Mouse (Mus musculus) liver, embryonic 14.5 days (tissue): ENCODE measurements at regions not wholly inside any gene's neighbourhood (a gene's known extent, or its start where the extent isn't known, plus 50 kb on each side); places are given as distances from the start of the nearest gene placed in this dataset.

Experiments
- ATAC-seq: fragments of 200-750 bp; cut with Nextera tagmentation; 2 replicates; pipeline ENCODE4 v1.8.0; 2017; ENCODE audit warnings: moderate number of reproducible peaks, mild to moderate bottlenecking, moderate library complexity; ENCODE audit not compliant: insufficient read depth
- DNase-seq, 3 experiments: peaks; one replicate each; pipeline ENCODE4 v3.0.0-alpha.2; 2012 to 2013; ENCODE audit warnings: low read depth in 3 of 3, low spot score in 3 of 3
- H3K27ac ChIP-seq: fragments of 300-500 bp; sonication (generic); 2 replicates; pipeline ENCODE4 v1.5.1; 2014; ENCODE audit warnings: moderate library complexity, mild to moderate bottlenecking, control low read depth, inconsistent platforms
- H3K27me3 ChIP-seq: fragments of 300-500 bp; sonication (generic); 2 replicates; pipeline ENCODE4 v1.6.1; 2014; ENCODE audit warnings: mild to moderate bottlenecking, low read length, moderate library complexity; ENCODE audit not compliant: control insufficient read depth, insufficient read depth
- H3K36me3 ChIP-seq: fragments of 300-500 bp; sonication (generic); replicated peaks from 2 replicates; pipeline ENCODE4 v1.6.1; 2014; ENCODE audit warnings: low read depth; ENCODE audit not compliant: control insufficient read depth, insufficient read depth
- H3K4me1 ChIP-seq, 2 experiments: fragments of 200-500 bp in 1 of 2; fragments of 300-500 bp in 1 of 2; sonication (generic) in 1 of 2; replicated peaks; 2 replicates each; pipeline ENCODE4 v1.6.1; 2012 to 2014; ENCODE audit warnings: antibody characterized with exemption in 1 of 2, inconsistent platforms in 1 of 2, low read length in 1 of 2; ENCODE audit not compliant: control insufficient read depth in 2 of 2, insufficient read depth in 2 of 2
- H3K4me2 ChIP-seq: fragments of 300-500 bp; sonication (generic); 2 replicates; pipeline ENCODE4 v1.6.1; 2014; ENCODE audit warnings: low read depth, mild to moderate bottlenecking, control low read depth, moderate library complexity
- H3K4me3 ChIP-seq, 2 experiments: fragments of 200-500 bp in 1 of 2; fragments of 300-500 bp in 1 of 2; sonication (generic) in 1 of 2; 2 replicates each; pipeline ENCODE4 v1.5.1; 2012 to 2014; ENCODE audit warnings: low read depth in 2 of 2, low read length in 2 of 2, mild to moderate bottlenecking in 2 of 2, control low read depth in 1 of 2, inconsistent platforms in 1 of 2, moderate library complexity in 1 of 2; ENCODE audit not compliant: insufficient read depth in 1 of 2
- H3K9ac ChIP-seq: fragments of 300-500 bp; sonication (generic); replicated peaks from 2 replicates; pipeline ENCODE4 v1.6.1; 2014; ENCODE audit warnings: mild to moderate bottlenecking, control low read depth, moderate library complexity
- H3K9me3 ChIP-seq: fragments of 300-500 bp; sonication (generic); 2 replicates; pipeline ENCODE4 v1.6.1; 2016; ENCODE audit warnings: low read length, mixed read lengths; ENCODE audit not compliant: control insufficient read depth
- CTCF ChIP-seq: IDR thresholded peaks from 2 replicates; pipeline ENCODE4 v1.5.1; 2016; ENCODE audit warnings: antibody characterized with exemption, low read depth, control low read depth
- EP300 ChIP-seq: IDR thresholded peaks from 2 replicates; pipeline ENCODE4 v1.6.1; 2016; ENCODE audit warnings: antibody characterized with exemption, low read depth
- WGBS: fragments of 180-500 bp; shearing (Covaris S2); extraction: QIAGEN DNeasy Blood & Tissue Kit; methylation state at CpG from one replicate; pipeline ENCODE4 v1.1.7; 2014; ENCODE audit not compliant: insufficient replicate concordance; 5-methylcytosine and 5-hydroxymethylcytosine counted together

- H3K36me3 ChIP-seq, result no peaks in the 10 kb centered on the region
- H3K9ac ChIP-seq, result no peak overlapping the region
- no peak for ATAC-seq
- no peak overlapping the region for H3K4me2 ChIP-seq
- H3K27me3 ChIP-seq, result no peaks in the 10 kb centered on the region
- H3K4me1 ChIP-seq, result no peaks in the 10 kb centered on the region
- DNase-seq, result no peak
- no peaks in the 10 kb centered on the region for H3K9me3 ChIP-seq
- H3K27ac ChIP-seq, result no peak overlapping the region
- 34% methylated on average over 2 of the region's 2 CpGs for WGBS
- TF ChIP-seq CTCF (no peak), EP300 (no peak)
- no peak overlapping the region for H3K4me3 ChIP-seq
Observed at GRCm38 (mm10) chr11:22573166-22573565, 61.3 kb downstream of the Tmem17 start.

DNA sequence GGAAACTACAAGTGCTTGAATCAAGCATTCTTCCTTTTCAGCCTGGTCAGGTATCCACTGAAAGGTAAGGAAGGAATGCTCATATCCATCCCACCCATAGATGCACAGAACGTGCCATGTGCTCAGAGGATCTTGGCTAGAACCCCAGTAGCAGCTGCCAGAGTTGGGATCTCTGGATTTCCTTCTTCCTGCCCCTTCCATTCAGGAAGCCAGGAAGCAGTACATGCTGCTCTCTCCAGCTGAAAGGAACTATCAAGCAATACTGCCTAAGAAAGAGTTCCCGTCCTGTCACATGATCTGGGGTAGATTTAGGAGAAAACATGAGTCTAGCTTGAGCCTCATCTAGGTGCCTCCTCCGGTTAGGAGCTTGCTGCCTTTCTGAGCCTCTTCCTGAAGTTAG, 61.9 kb downstream of the Tmem17 start:
- 45% methylated on average over 3 of the region's 3 CpGs for WGBS
- H3K4me3 ChIP-seq, result no peak overlapping the region
- H3K27me3 ChIP-seq, result no peaks in the 10 kb centered on the region
- DNase-seq, result no peak
- H3K4me1 ChIP-seq, result no peaks in the 10 kb centered on the region
- no peaks in the 10 kb centered on the region for H3K9me3 ChIP-seq
- no peak overlapping the region for H3K27ac ChIP-seq
- TF ChIP-seq EP300 (no peak), CTCF (no peak)
- H3K9ac ChIP-seq, result no peak overlapping the region
- ATAC-seq, result no peak
- no peak overlapping the region for H3K4me2 ChIP-seq
- no peaks in the 10 kb centered on the region for H3K36me3 ChIP-seq

GRCm38 (mm10) chr11:22574506-22574905, 62.6 kb downstream of the Tmem17 start:
- Histone ChIP-seq H3K27ac (no peak overlapping the region), H3K4me3 (no peak overlapping the region), H3K4me2 (no peak overlapping the region), H3K9me3 (no peaks in the 10 kb centered on the region), H3K9ac (no peak overlapping the region), H3K36me3 (no peaks in the 10 kb centered on the region), H3K4me1 (no peaks in the 10 kb centered on the region), H3K27me3 (no peaks in the 10 kb centered on the region)
- ATAC-seq (no peak), DNase-seq (no peak)
- TF ChIP-seq EP300 (no peak), CTCF (no peak)
- 67% methylated on average over 2 of the region's 2 CpGs for WGBS

GRCm38 (mm10) chr11:22584100-22584487, 72.2 kb downstream of the Tmem17 start:
- Histone ChIP-seq H3K36me3 (no peaks in the 10 kb centered on the region), H3K27ac (no peak overlapping the region), H3K27me3 (no peaks in the 10 kb centered on the region), H3K9me3 (no peaks in the 10 kb centered on the region), H3K4me3 (no peak overlapping the region), H3K4me2 (no peak overlapping the region), H3K4me1 (0 out of 4 replicates have a peak, but pooled peaks cover 0 to 3% of the 10 kb centered on the region in 2 experiments), H3K9ac (no peak overlapping the region)
- TF ChIP-seq CTCF (no peak), EP300 (no peak)
- DNase-seq, result no peak
- ATAC-seq, result no peak
- 40% methylated on average over 5 of the region's 5 CpGs for WGBS

DNA sequence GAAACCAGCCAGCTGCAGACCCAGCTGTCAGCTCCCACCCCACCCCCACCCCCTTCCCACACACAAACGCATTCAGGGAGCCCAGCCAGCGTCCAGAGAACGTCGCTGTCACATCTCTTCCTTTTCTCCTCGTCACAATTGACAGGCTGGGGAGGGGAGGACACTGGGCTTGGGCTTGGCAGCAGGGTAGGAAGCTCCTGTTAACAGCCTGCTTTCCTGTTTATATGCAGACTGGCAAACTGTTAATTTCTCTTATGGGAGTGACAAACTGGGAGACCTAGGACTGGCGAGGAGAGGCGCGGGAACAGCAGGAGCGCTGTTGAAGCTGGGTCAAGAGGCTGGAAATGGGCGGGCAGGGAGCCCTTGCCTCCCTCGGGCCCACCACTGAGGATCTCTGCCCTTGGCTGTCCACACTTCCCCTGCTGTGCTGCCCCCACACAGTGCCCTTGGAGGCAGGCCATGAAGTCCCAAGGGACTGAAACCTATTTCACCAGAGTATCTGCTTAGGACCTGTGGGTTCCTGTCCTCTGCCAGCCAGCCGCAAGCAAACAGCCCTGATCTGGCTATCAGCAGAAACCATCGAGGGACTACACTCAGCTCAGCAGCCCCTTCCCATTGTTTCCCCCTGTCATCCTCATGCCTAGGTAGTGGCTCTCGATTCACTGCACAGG, 72.7 kb downstream of the Tmem17 start:
- DNase-seq, result no peak
- no peak for ATAC-seq
- no peak overlapping the region for H3K4me3 ChIP-seq
- H3K4me2 ChIP-seq, result peak overlapping the region; percentile 11; the same call in 1 of the 2 replicates
- no peaks in the 10 kb centered on the region for H3K27me3 ChIP-seq
- 0 out of 4 replicates have a peak, but pooled peaks cover 0 to 3% of the 10 kb centered on the region in 2 experiments for H3K4me1 ChIP-seq
- H3K9me3 ChIP-seq, result no peaks in the 10 kb centered on the region
- H3K27ac ChIP-seq, result no peak overlapping the region
- H3K36me3 ChIP-seq, result no peaks in the 10 kb centered on the region
- TF ChIP-seq CTCF, result no peak
- WGBS, result 4% methylated on average over 14 of the region's 14 CpGs
- H3K9ac ChIP-seq, result no peak overlapping the region
